Mouse (Mus musculus): Measurements from ENCODE around the gene Fundc1.

GRCm38 (mm10) chrX:17547143-17547806, 24.9 kb downstream of the Fundc1 start:
- TF ChIP-seq GATA1 (IDR thresholded peaks at IDR 0.05; ENCODE audit: borderline replicate concordance, low read length): no peak
- no peak for TF ChIP-seq FLI1 (IDR thresholded peaks at IDR 0.05; ENCODE audit: low read length)
